ENCODE assay signal across 8 mouse cellular contexts in the genomic region with DNA sequence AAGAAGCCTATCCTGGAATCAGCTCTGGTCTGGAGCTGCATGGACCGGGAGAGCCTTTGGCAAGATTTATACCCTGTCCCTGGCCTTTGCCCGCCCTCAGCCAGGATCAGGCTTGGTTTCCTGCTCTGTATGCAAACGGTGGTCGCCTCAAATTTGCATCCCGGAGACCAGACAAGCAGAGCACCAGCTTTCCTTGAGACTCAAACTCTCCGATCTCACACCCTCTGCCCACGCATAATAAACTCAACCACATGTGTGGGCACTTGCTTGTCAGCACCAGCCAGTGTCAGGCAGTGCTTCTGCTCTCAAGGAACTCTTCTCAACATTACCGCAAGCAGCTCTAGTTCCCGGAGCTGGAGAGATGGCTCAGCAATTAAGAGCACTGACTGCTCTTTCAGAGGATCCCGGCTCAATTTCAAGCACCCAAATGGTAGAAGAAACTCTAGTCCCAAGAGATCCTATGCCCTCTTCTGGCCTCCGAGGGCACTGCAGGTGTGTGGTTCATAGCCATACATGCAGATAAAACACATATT. TPM values are rescaled to one million over a fixed set of nuclear protein-coding genes. Genes with fewer than 3 reads are reported as not detected.
A peak's percentile ranks its signal among the peaks of the same experiment; 100 is the strongest.
DNase-seq lines count a peak whose midpoint lies in the region; ATAC-seq and TF ChIP-seq lines count a peak whose summit lies in the region.

No protein-coding gene starts in this region.

- H3K4me2 ChIP-seq in heart, embryonic 12.5 days = peak overlapping the region; percentile 80
- peak overlapping the region; percentile 75 for H3K4me2 ChIP-seq in kidney, embryonic 14.5 days (replicated peaks; ENCODE audit: low read depth, low read length)
- peak overlapping the region; percentile 77 for H3K4me2 ChIP-seq in neural tube, embryonic 13.5 days

- H3K9ac ChIP-seq in heart, embryonic 12.5 days = peak overlapping the region; percentile 70
- peak overlapping the region; percentile 63 for H3K9ac ChIP-seq in kidney, embryonic 14.5 days (ENCODE audit: low read depth, low read length)
- peak overlapping the region; percentile 68 for H3K9ac ChIP-seq in neural tube, embryonic 13.5 days

- WGBS in bone marrow, adult 2 months = 3% methylated on average over 11 of the region's 11 CpGs
- WGBS in heart, embryonic 12.5 days = 5% methylated on average over 11 of the region's 11 CpGs
- WGBS in kidney, embryonic 14.5 days = 2% methylated on average over 11 of the region's 11 CpGs
- WGBS in neural tube, embryonic 13.5 days = 4% methylated on average over 11 of the region's 11 CpGs

- TF ChIP-seq CTCF in bone marrow, adult 2 months (IDR thresholded peaks at IDR 0.05; ENCODE audit: control insufficient read depth, insufficient read depth, low read length) = peak; percentile 49
- no peak for TF ChIP-seq CTCF in embryonic fibroblast, embryonic 13.5 days (IDR thresholded peaks at IDR 0.05; ENCODE audit: borderline replicate concordance, insufficient read depth, low read length)

- H3K27ac ChIP-seq in bone marrow, adult 2 months (ENCODE audit: control insufficient read depth, insufficient read depth, low read depth, low read length, poor library complexity) = peak overlapping the region; percentile 88
- H3K27ac ChIP-seq in embryonic fibroblast, embryonic 13.5 days (ENCODE audit: insufficient read depth, low read length) = peak overlapping the region; percentile 88
- peak overlapping the region; percentile 88 for H3K27ac ChIP-seq in heart, embryonic 12.5 days (ENCODE audit: poor library complexity, severe bottlenecking)
- H3K27ac ChIP-seq in kidney, embryonic 14.5 days (ENCODE audit: low read depth, low read length) = peak overlapping the region; percentile 97
- peak overlapping the region; percentile 59 for H3K27ac ChIP-seq in neural tube, embryonic 13.5 days (replicated peaks)

- peak overlapping the region; percentile 81 for H3K4me3 ChIP-seq in bone marrow, adult 2 months (replicated peaks; ENCODE audit: control insufficient read depth, low read depth, low read length)
- H3K4me3 ChIP-seq in embryonic fibroblast, embryonic 13.5 days (ENCODE audit: insufficient read depth, low read length) = peak overlapping the region; percentile 26
- H3K4me3 ChIP-seq in heart, embryonic 12.5 days = peak overlapping the region; percentile 43
- peak overlapping the region; percentile 42 for H3K4me3 ChIP-seq in kidney, embryonic 14.5 days (ENCODE audit: low read length)
- H3K4me3 ChIP-seq in neural tube, embryonic 13.5 days = peak overlapping the region; percentile 44

- no peaks in the 10 kb centered on the region for H3K4me1 ChIP-seq in bone marrow, adult 2 months (ENCODE audit: control insufficient read depth, insufficient read depth, low read length)
- 0 out of 2 replicates have a peak, but pooled peaks cover 1% of the 10 kb centered on the region for H3K4me1 ChIP-seq in embryonic fibroblast, embryonic 13.5 days (ENCODE audit: control insufficient read depth, insufficient read depth, low read length)
- H3K4me1 ChIP-seq in heart, embryonic 12.5 days (replicated peaks) = peaks cover 27% of the 10 kb centered on the region
- peaks cover 6% of the 10 kb centered on the region for H3K4me1 ChIP-seq in kidney, embryonic 14.5 days (ENCODE audit: control insufficient read depth, insufficient read depth, low read length)
- peaks cover 25% of the 10 kb centered on the region for H3K4me1 ChIP-seq in neural tube, embryonic 13.5 days (replicated peaks)

- ATAC-seq in CD4-positive, CD25-positive, alpha-beta regulatory T cell, adult 4 months = peak; percentile 70
- ATAC-seq in heart, embryonic 12.5 days (ENCODE audit: insufficient number of reproducible peaks, low FRiP score) = peak; percentile 33; the same call in 1 of the 2 replicates
- peak; percentile 65 for ATAC-seq in kidney, embryonic 14.5 days (ENCODE audit: low FRiP score, low TSS enrichment)
- ATAC-seq in neural tube, embryonic 13.5 days (ENCODE audit: low read depth) = peak; percentile 19

- peak; percentile 80 to 84 for DNase-seq in lung, adult 18-20 months
- DNase-seq in testis, postnatal 10 days (ENCODE audit: low spot score) = peak; percentile 81

- peaks cover 26% of the 10 kb centered on the region for H3K36me3 ChIP-seq in heart, embryonic 12.5 days
- H3K36me3 ChIP-seq in kidney, embryonic 14.5 days (ENCODE audit: control insufficient read depth, insufficient read depth, low read length) = peaks cover 21% of the 10 kb centered on the region
- peaks cover 19% of the 10 kb centered on the region for H3K36me3 ChIP-seq in neural tube, embryonic 13.5 days

- no peaks in the 10 kb centered on the region for H3K27me3 ChIP-seq in heart, embryonic 12.5 days (replicated peaks)
- H3K27me3 ChIP-seq in kidney, embryonic 14.5 days (ENCODE audit: control insufficient read depth, insufficient read depth, low read length) = no peaks in the 10 kb centered on the region
- no peaks in the 10 kb centered on the region for H3K27me3 ChIP-seq in neural tube, embryonic 13.5 days

- no peaks in the 10 kb centered on the region for H3K9me3 ChIP-seq in heart, embryonic 12.5 days (replicated peaks)
- H3K9me3 ChIP-seq in kidney, embryonic 14.5 days (ENCODE audit: control insufficient read depth, low read length) = no peaks in the 10 kb centered on the region
- no peaks in the 10 kb centered on the region for H3K9me3 ChIP-seq in neural tube, embryonic 13.5 days

- TF ChIP-seq POLR2A in bone marrow, adult 2 months (IDR thresholded peaks at IDR 0.05; ENCODE audit: borderline replicate concordance, control insufficient read depth, low read depth, low read length) = no peak
- TF ChIP-seq POLR2A in embryonic fibroblast, embryonic 13.5 days (IDR thresholded peaks at IDR 0.05; ENCODE audit: low read depth, low read length) = no peak

RNA-seq across cellular contexts. Expression of a gene that starts 6.7 kb away (rescaled TPM):
- 10 to 100 TPM; 39.8 to 48.3 TPM for polyA plus RNA-seq in CD4-positive, CD25-positive, alpha-beta regulatory T cell, adult 4 months (2017; shearing (Covaris generic))
- 40.0 and 65.3 TPM in 2 replicates for polyA plus RNA-seq in bone marrow, adult 2 months (2011; ENCODE audit: insufficient read depth, insufficient read length, low replicate concordance, missing spikeins)
- 58.6 and 78.6 TPM in 2 replicates for polyA plus RNA-seq in embryonic fibroblast, embryonic 13.5 days (2011; ENCODE audit: insufficient read length, low read depth, missing spikeins)
- polyA plus RNA-seq in heart, embryonic 12.5 days (2016; fragmentation: Nextera tagmentation; extraction: Ambion mirVana) = 54.5 and 55.9 TPM in 2 replicates
- 66.7 and 86.0 TPM in 2 replicates for polyA plus RNA-seq in kidney, embryonic 14.5 days (2014; fragmentation: Nextera tagmentation; extraction: Ambion mirVana)
- 22.5 and 27.1 TPM in 2 replicates for polyA plus RNA-seq in neural tube, embryonic 13.5 days (2015; fragmentation: Nextera tagmentation; extraction: Ambion mirVana)

RNA-seq across cellular contexts. Expression of a gene that starts 11.2 kb away (rescaled TPM):
- under 1 TPM; 0.23 to 0.33 TPM for polyA plus RNA-seq in CD4-positive, CD25-positive, alpha-beta regulatory T cell, adult 4 months (2017; shearing (Covaris generic))
- not detected in 2 replicates for polyA plus RNA-seq in bone marrow, adult 2 months (2011; ENCODE audit: insufficient read depth, insufficient read length, low replicate concordance, missing spikeins)
- not detected in 2 replicates for polyA plus RNA-seq in embryonic fibroblast, embryonic 13.5 days (2011; ENCODE audit: insufficient read length, low read depth, missing spikeins)
- 0.27 and 0.28 TPM in 2 replicates for polyA plus RNA-seq in heart, embryonic 12.5 days (2016; fragmentation: Nextera tagmentation; extraction: Ambion mirVana)
- 2.8 and 6.7 TPM in 2 replicates for polyA plus RNA-seq in kidney, embryonic 14.5 days (2014; fragmentation: Nextera tagmentation; extraction: Ambion mirVana)
- polyA plus RNA-seq in neural tube, embryonic 13.5 days (2015; fragmentation: Nextera tagmentation; extraction: Ambion mirVana) = 0.10 and 0.12 TPM in 2 replicates

RNA-seq across cellular contexts. Expression of a gene that starts 23.0 kb away (rescaled TPM):
- 1 to 10 TPM in 1 of 2 experiments, under 1 TPM in 1; 0.78 to 4.0 TPM for polyA plus RNA-seq in CD4-positive, CD25-positive, alpha-beta regulatory T cell, adult 4 months (2017; shearing (Covaris generic))
- 10.8 and 16.9 TPM in 2 replicates for polyA plus RNA-seq in bone marrow, adult 2 months (2011; ENCODE audit: insufficient read depth, insufficient read length, low replicate concordance, missing spikeins)
- 1.1 TPM in 1 of 2 replicates, not detected in the other for polyA plus RNA-seq in embryonic fibroblast, embryonic 13.5 days (2011; ENCODE audit: insufficient read length, low read depth, missing spikeins)
- polyA plus RNA-seq in heart, embryonic 12.5 days (2016; fragmentation: Nextera tagmentation; extraction: Ambion mirVana) = 1.3 and 1.5 TPM in 2 replicates
- 2.0 and 5.2 TPM in 2 replicates for polyA plus RNA-seq in kidney, embryonic 14.5 days (2014; fragmentation: Nextera tagmentation; extraction: Ambion mirVana)
- polyA plus RNA-seq in neural tube, embryonic 13.5 days (2015; fragmentation: Nextera tagmentation; extraction: Ambion mirVana) = 2.7 and 3.1 TPM in 2 replicates

RNA-seq across cellular contexts. Expression of a gene that starts 36.1 kb away (rescaled TPM):
- polyA plus RNA-seq in CD4-positive, CD25-positive, alpha-beta regulatory T cell, adult 4 months (2017; shearing (Covaris generic)) = under 1 TPM in 1 of 2 experiments, not detected in 1; 0.29 TPM
- polyA plus RNA-seq in bone marrow, adult 2 months (2011; ENCODE audit: insufficient read depth, insufficient read length, low replicate concordance, missing spikeins) = not detected in 2 replicates
- 3.6 and 3.7 TPM in 2 replicates for polyA plus RNA-seq in embryonic fibroblast, embryonic 13.5 days (2011; ENCODE audit: insufficient read length, low read depth, missing spikeins)
- polyA plus RNA-seq in heart, embryonic 12.5 days (2016; fragmentation: Nextera tagmentation; extraction: Ambion mirVana) = 0.46 TPM in 2 replicates
- polyA plus RNA-seq in kidney, embryonic 14.5 days (2014; fragmentation: Nextera tagmentation; extraction: Ambion mirVana) = 0.44 and 0.79 TPM in 2 replicates
- polyA plus RNA-seq in neural tube, embryonic 13.5 days (2015; fragmentation: Nextera tagmentation; extraction: Ambion mirVana) = 0.73 and 1.1 TPM in 2 replicates

Comparison
In these comparisons a context has a peak if more than half of its experiments do, and no peak if none do; other contexts are left out.
1. Peak in every context shown above with its lines: DNase-seq, ATAC-seq, H3K4me3 ChIP-seq and H3K27ac ChIP-seq.
2. ATAC-seq: peak in every context shown above with its lines; median percentile 70 in CD4-positive, CD25-positive, alpha-beta regulatory T cell, adult 4 months; 65 in kidney, embryonic 14.5 days; 33 in heart, embryonic 12.5 days; 19 in neural tube, embryonic 13.5 days.
3. H3K4me3 ChIP-seq: peak in every context shown above with its lines; median percentile 81 in bone marrow, adult 2 months; 44 in neural tube, embryonic 13.5 days; 43 in heart, embryonic 12.5 days; 42 in kidney, embryonic 14.5 days; 26 in embryonic fibroblast, embryonic 13.5 days.